Mouse (Mus musculus): ENCODE measurements at regions not wholly inside any gene's neighbourhood (a gene's known extent, or its start where the extent isn't known, plus 50 kb on each side); places are given as distances from the start of the nearest gene placed in this dataset.

GRCm38 (mm10) chr11:8377301-8377700, 287.0 kb downstream of the Tns3 start:
- no peak for DNase-seq

- no peak for DNase-seq
Measured at GRCm38 (mm10) chr11:8365545-8365944, 298.8 kb downstream of the Tns3 start.

- no peak for DNase-seq
Measured at GRCm38 (mm10) chr11:8364703-8365433, 299.5 kb downstream of the Tns3 start.

GRCm38 (mm10) chr11:8344938-8345337, 319.4 kb downstream of the Tns3 start:
- no peak for DNase-seq

- peak; percentile 41 to 64 for DNase-seq
Measured at GRCm38 (mm10) chr11:8302347-8303188, 361.8 kb downstream of the Tns3 start.

- DNase-seq, result no peak
Measured at GRCm38 (mm10) chr11:8297462-8297861, 366.9 kb downstream of the Tns3 start.

GRCm38 (mm10) chr11:8293322-8294014, 370.9 kb downstream of the Tns3 start:
- no peak for DNase-seq

GRCm38 (mm10) chr11:8285271-8285670, 379.1 kb downstream of the Tns3 start:
- no peak for DNase-seq

GRCm38 (mm10) chr11:8275203-8275602, 389.1 kb downstream of the Tns3 start:
- DNase-seq, result no peak

GRCm38 (mm10) chr11:8269171-8269570, 395.2 kb downstream of the Tns3 start:
- DNase-seq, result no peak

- no peak for DNase-seq
Measured at GRCm38 (mm10) chr11:8254036-8254435, 410.3 kb downstream of the Tns3 start.

GRCm38 (mm10) chr11:8251360-8251759, 413.0 kb downstream of the Tns3 start:
- no peak for DNase-seq

GRCm38 (mm10) chr11:8249468-8249867, 414.9 kb downstream of the Tns3 start:
- DNase-seq, result peak; percentile 12 to 37

GRCm38 (mm10) chr11:8247535-8247934, 416.8 kb downstream of the Tns3 start:
- peak; percentile 14 to 68 for DNase-seq

GRCm38 (mm10) chr11:8247024-8247423, 417.3 kb downstream of the Tns3 start:
- no peak for DNase-seq

- peak in 1 of 2 experiments; percentile 25 for DNase-seq
Measured at GRCm38 (mm10) chr11:8245408-8246003, 418.8 kb downstream of the Tns3 start.

- DNase-seq, result no peak
Measured at GRCm38 (mm10) chr11:8238498-8238897, 425.8 kb downstream of the Tns3 start.

GRCm38 (mm10) chr11:8237556-8237955, 426.8 kb downstream of the Tns3 start:
- DNase-seq, result peak in 1 of 2 experiments; percentile 6

GRCm38 (mm10) chr11:8236056-8236455, 428.3 kb downstream of the Tns3 start:
- DNase-seq, result no peak

GRCm38 (mm10) chr11:8232636-8233189, 431.6 kb downstream of the Tns3 start:
- DNase-seq, result no peak

- peak; percentile 38 to 73 for DNase-seq
Measured at GRCm38 (mm10) chr11:8229787-8230186, 434.5 kb downstream of the Tns3 start.

GRCm38 (mm10) chr11:8227772-8228425, 436.4 kb downstream of the Tns3 start:
- no peak for DNase-seq
